Mouse (Mus musculus) cerebellum, postnatal 4 days (tissue): ENCODE measurements around the gene Trpm3.
A peak's percentile ranks its signal among the peaks of the same experiment; 100 is the strongest.

Source experiments
- DNase-seq, 2 experiments: peaks; one replicate each; pipeline ENCODE4 v3.0.0; 2022; ENCODE audit warnings: low spot score in 2 of 2, mixed read lengths in 1 of 2

The Trpm3 gene

GRCm38 (mm10) chr19:22635635-22636034, 496.8 kb downstream of the Trpm3 start:
- no peak for DNase-seq

- DNase-seq, result no peak
These were observed 498.9 kb downstream of the Trpm3 start for GRCm38 (mm10) chr19:22637786-22638185.

- no peak for DNase-seq
These were observed 499.6 kb downstream of the Trpm3 start for GRCm38 (mm10) chr19:22638394-22638954.

DNA sequence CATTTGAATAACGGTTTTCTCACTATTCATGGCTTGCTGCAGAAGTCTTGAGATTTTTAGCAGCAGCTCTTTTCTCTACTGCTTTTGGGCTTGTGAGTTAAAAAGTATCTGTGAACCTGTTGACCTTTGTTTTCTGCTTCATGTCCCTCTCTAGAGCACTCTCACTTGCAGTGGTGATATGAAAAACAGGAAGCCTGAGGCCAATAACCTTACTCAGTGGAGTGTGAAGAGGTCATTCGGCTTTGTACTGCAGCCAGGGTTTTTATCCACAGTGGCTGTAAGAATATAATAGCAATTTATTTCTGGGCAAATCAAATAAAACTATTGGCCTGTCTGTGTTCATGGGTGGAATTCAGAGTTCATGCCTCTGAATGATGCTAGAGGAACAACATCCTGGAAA, 503.3 kb downstream of the Trpm3 start:
- no peak for DNase-seq

- DNase-seq, result no peak
These were observed 517.8 kb downstream of the Trpm3 start for GRCm38 (mm10) chr19:22656466-22657215.

DNA sequence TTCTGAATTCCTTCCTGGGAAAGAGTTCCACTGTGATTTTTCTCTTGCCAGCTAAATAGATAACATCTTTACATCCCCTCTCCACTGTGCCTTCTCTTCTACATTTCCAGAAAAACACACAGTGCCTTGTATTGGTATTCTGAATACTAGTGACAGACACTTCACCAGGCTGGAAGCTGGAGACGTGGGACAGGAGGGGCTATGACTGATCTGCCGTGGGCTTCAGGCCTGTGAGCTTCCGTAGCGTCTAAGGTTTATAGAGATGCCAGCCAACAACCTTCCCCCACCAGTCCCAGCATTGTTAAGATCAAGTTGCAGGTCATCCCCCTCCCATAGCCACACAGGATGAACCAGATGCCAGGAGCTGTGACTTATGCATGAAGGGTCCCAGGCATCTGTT, 518.4 kb downstream of the Trpm3 start:
- no peak for DNase-seq

GRCm38 (mm10) chr19:22665401-22665800, 526.6 kb downstream of the Trpm3 start:
- DNase-seq, result no peak

DNA sequence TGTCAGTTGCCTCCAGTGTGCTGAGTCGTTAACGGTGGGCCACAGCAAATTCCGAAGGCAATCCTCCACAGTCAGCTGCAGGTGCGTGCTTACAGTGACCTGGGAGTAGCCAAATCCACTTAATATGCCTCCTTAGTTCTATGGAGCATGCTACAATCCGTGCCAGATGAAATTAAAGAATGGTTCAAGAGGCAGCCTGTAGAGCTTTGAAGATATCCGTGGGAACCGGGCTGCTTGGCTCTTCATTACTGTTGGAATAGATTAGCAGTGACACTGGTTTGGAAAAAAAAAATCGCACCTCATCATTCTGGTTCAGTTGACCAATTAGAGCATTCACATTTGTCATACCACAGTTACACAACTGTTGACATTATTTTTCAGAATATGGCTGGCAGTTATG, 531.4 kb downstream of the Trpm3 start:
- DNase-seq, result no peak

DNA sequence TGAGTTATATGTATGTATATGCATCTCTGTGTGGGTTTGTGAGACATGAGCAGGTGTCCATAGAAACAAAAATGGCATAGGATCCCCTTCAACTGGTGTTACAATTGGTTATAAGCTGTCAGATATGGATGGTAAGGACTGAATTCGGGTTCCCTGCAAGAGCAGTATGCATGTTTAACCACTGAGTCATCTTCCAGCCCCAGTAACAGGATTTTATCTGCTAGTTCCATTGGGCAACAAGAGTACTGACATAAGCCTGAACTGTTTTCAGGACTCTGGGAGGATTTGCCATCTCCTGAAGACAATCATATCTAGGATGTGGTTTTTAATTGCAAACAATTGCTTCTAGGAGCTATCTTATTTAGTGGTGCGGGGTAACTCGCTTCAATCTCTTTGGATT, 534.0 kb downstream of the Trpm3 start:
- DNase-seq, result no peak

GRCm38 (mm10) chr19:22676206-22676605, 537.4 kb downstream of the Trpm3 start:
- no peak for DNase-seq

DNA sequence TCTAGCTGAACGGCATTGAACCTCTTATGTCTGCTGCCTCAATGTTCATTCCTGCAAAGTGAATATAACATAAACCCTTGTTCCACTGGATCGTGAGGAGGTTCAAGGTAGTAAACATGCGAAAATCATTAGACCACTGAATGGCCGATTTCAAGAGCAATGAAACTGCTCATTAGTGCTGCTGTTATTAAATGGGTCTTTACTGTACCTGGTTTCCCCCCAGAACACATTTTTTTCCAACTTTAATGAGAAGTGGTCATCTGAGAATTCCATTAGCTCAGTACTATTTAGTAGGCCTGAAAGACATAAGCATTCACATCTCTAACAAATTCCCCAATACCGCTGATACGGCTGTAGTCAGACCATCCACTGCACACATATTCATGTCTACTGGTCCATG, 543.4 kb downstream of the Trpm3 start:
- no peak for DNase-seq

DNA sequence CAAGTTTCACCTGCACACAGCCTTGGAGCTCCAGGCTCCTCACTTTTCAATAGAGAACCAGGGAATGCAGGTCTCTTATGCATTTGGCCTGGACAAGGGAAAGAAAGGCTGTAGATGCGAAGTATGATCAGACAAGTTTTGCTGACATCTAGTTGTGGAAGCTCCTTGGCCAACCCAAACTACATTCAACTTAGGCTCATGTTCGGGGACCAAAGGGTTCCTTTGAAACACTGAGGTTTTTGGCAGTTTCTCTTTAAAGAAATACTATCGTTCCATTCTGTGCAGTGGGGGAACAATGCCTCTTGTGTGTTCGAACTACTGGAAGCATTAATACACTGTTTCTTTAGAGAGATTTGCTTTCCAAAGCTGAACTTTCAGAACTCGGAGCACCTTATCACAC, 553.1 kb downstream of the Trpm3 start:
- DNase-seq, result no peak

- DNase-seq, result no peak
These were observed 553.7 kb downstream of the Trpm3 start for GRCm38 (mm10) chr19:22692553-22692952.

- DNase-seq, result no peak
These were observed 554.1 kb downstream of the Trpm3 start for GRCm38 (mm10) chr19:22692956-22693355.

- no peak for DNase-seq
These were observed 556.6 kb downstream of the Trpm3 start for GRCm38 (mm10) chr19:22695423-22695822.

DNA sequence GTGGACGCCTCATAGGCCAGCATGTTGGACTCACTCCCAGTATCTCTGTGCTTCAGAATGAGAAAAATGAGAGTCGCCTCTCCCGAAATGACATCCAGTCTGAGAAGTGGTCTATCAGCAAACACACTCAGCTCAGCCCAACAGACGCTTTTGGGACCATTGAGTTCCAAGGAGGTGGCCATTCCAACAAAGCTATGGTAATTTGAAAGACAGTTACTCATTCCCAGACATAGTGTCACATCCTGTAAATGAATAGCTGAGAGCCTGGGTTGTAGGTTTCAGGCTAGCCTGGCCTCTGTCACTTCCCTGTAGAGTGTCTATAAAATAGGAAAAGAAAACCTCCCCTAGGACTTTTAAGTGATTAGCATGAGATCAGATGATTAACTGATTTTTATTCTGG, 559.9 kb downstream of the Trpm3 start:
- no peak for DNase-seq

- no peak for DNase-seq
These were observed 562.2 kb downstream of the Trpm3 start for GRCm38 (mm10) chr19:22700871-22701651.

- no peak for DNase-seq
These were observed 565.0 kb downstream of the Trpm3 start for GRCm38 (mm10) chr19:22703876-22704275.

- no peak for DNase-seq
These were observed 566.6 kb downstream of the Trpm3 start for GRCm38 (mm10) chr19:22705414-22705813.

DNA sequence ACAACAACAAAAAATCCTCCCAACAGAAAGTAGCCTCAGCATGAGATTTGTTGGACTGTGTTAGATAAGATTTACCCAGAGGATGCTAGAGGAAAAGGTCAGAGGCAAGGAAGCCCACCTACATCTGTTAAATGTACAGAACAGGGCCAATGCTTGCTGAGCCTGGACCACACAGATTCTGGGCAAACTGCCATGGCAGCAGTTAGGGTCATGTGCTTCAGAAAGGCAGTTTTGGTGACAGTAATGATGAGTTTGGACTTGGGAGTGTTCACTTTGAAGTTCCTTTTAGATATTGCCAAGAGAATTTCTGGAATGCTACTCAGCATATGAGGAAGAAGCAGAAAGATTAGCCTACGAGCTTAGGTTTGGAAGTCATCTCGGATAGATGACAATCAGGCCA, 580.2 kb downstream of the Trpm3 start:
- peak in 1 of 2 experiments; percentile 26 for DNase-seq

- no peak for DNase-seq
These were observed 591.0 kb downstream of the Trpm3 start for GRCm38 (mm10) chr19:22729846-22730245.

GRCm38 (mm10) chr19:22730971-22731370, 592.1 kb downstream of the Trpm3 start:
- DNase-seq, result no peak

GRCm38 (mm10) chr19:22736870-22737269, 598.0 kb downstream of the Trpm3 start:
- no peak for DNase-seq
